Mouse (Mus musculus) liver, embryonic 13.5 days (tissue): ENCODE results near the gene Fcgr3. TPM values are rescaled to one million over a fixed set of nuclear protein-coding genes. Genes with fewer than 3 reads are reported as not detected.
"Not testable (repeated sequence)": the region's sequence is repeated elsewhere in the genome, so short reads cannot be mapped to it uniquely, and the experiment has no call there.

Experiments used
- ATAC-seq: fragments of 200-750 bp; cut with Nextera tagmentation; 2 replicates; pipeline ENCODE4 v1.8.0; 2017; ENCODE audit warnings: low read depth, mild to moderate bottlenecking, moderate number of reproducible peaks, moderate library complexity
- DNase-seq: peaks from one replicate; pipeline ENCODE4 v3.0.0; 2022
- H3K27ac ChIP-seq: fragments of 300-500 bp; sonication (generic); 2 replicates; pipeline ENCODE4 v1.5.1; 2015; ENCODE audit warnings: moderate library complexity, mild to moderate bottlenecking, inconsistent platforms
- H3K27me3 ChIP-seq: fragments of 300-500 bp; sonication (generic); 2 replicates; pipeline ENCODE4 v1.6.1; 2015; ENCODE audit warnings: mild to moderate bottlenecking, inconsistent platforms
- H3K36me3 ChIP-seq: fragments of 300-500 bp; sonication (generic); 2 replicates; pipeline ENCODE4 v1.6.1; 2015; ENCODE audit warnings: mild to moderate bottlenecking, inconsistent platforms
- H3K4me1 ChIP-seq: fragments of 300-500 bp; sonication (generic); replicated peaks from 2 replicates; pipeline ENCODE4 v1.6.1; 2015; ENCODE audit warnings: inconsistent platforms
- H3K4me2 ChIP-seq: fragments of 300-500 bp; sonication (generic); 2 replicates; pipeline ENCODE4 v1.6.1; 2015; ENCODE audit warnings: inconsistent platforms, mild to moderate bottlenecking, moderate library complexity
- H3K4me3 ChIP-seq: fragments of 300-500 bp; sonication (generic); replicated peaks from 2 replicates; pipeline ENCODE4 v1.5.1; 2015; ENCODE audit warnings: mild to moderate bottlenecking, inconsistent platforms
- H3K9ac ChIP-seq: fragments of 300-500 bp; sonication (generic); 2 replicates; pipeline ENCODE4 v1.6.1; 2015; ENCODE audit warnings: mild to moderate bottlenecking, inconsistent platforms
- H3K9me3 ChIP-seq: fragments of 300-500 bp; sonication (generic); replicated peaks from 2 replicates; pipeline ENCODE4 v1.6.1; 2016; ENCODE audit warnings: inconsistent platforms
- WGBS: fragments of 180-500 bp; shearing (Covaris S2); methylation state at CpG from one replicate; pipeline ENCODE4 v1.1.7; 2015; ENCODE audit not compliant: insufficient replicate concordance; 5-methylcytosine and 5-hydroxymethylcytosine counted together
- polyA plus RNA-seq: library from polyadenylated mRNA; unstranded; fragments of >200 nt; fragmentation: Nextera tagmentation; extraction: Ambion mirVana; gene quantifications from 2 replicates; pipeline ENCODE4 v1.2.1, GENCODE M21; 2015

The Fcgr3 gene
- polyA plus RNA-seq = 17.9 and 23.1 TPM in 2 replicates

- Histone ChIP-seq H3K4me1 (peaks cover 31% of the 10 kb centered on the region), H3K4me2 (peak within 1 kb of the TSS; percentile 62), H3K27me3 (peaks cover 31% of the 10 kb centered on the region), H3K9ac (peak within 1 kb of the TSS; percentile 53), H3K27ac (peak within 1 kb of the TSS; percentile 2; the same call in 1 of the 2 replicates), H3K4me3 (peak within 1 kb of the TSS; percentile 51)
- DNase-seq (peak; percentile 78), ATAC-seq (peak; percentile 73)
- under 1% methylated on average over 44 of the region's 75 CpGs for WGBS
- H3K36me3 ChIP-seq, H3K9me3 ChIP-seq: not testable (repeated sequence)
Observed at GRCm38 (mm10) chr1:171064491-171065242, at the start of gene Fcgr3. Gene Fcgr3 (minus strand): TSS chr1:171064935.

DNA sequence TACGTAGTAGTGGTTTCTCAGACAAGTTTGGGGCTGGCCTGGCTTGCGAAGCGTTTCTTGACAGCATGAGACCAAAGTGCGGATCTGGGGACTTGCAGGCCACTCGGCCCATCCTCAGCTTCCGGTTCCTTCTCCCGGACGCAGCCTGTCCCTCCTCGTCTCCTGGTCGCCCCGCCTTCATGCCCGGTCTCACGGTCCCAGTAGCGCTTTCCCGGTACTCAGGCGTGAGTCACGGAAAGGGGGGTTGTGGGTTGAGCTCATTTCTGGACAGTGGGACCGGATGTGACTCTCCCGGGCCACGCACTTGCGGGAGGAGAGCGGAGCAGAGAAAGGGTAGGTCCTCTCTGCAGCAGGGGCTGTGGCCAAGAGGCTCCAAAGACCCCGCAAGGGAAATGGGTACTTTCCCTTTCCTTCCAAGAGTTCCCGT, 49.2 kb upstream of the Fcgr3 start, which contains the start of gene Cfap126:
TSS of gene Cfap126 (plus strand) at position 46 of the 427 bp plus-strand sequence.
- under 1% methylated on average over 24 of the region's 24 CpGs for WGBS

DNA sequence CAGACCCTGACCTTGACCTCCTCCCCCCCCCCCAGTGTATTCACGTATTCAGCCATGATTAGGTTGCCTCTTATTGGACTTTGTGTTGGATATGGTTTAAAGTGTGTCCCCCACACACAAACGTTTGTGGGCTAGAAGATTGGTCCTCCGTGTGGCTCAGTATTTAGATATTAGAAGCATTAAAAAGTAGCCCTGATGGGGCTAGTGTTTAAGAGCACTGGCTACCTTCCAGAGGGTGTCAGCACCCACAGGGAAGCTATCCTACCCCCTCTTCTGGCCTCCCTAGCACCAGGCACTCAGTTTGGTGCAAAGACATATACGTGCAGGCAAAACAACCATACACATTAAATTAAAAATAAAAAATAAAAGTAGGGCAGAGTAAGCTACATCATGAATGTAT, 48.3 kb upstream of the Fcgr3 start:
- Histone ChIP-seq H3K4me3 (peak overlapping the region; percentile 61; the same call in 1 of the 2 replicates), H3K4me2 (peak overlapping the region; percentile 87), H3K27ac (no peak overlapping the region), H3K27me3 (no peaks in the 10 kb centered on the region), H3K9me3 (no peaks in the 10 kb centered on the region), H3K36me3 (no peaks in the 10 kb centered on the region), H3K9ac (0 out of 2 replicates have a peak overlapping the region, but pooled peaks have one; percentile 73), H3K4me1 (peaks cover 71% of the 10 kb centered on the region)
- DNase-seq = no peak
- ATAC-seq = no peak
- WGBS = 69% methylated on average over 4 of the region's 4 CpGs

More for the DNA sequence above, 49.2 kb upstream of the Fcgr3 start, which contains the start of gene Cfap126:
- Histone ChIP-seq H3K36me3 (no peaks in the 10 kb centered on the region), H3K9me3 (no peaks in the 10 kb centered on the region), H3K27ac (peak within 1 kb of the TSS; percentile 67), H3K9ac (peak within 1 kb of the TSS; percentile 73), H3K4me2 (peak within 1 kb of the TSS; percentile 87), H3K4me1 (peaks cover 74% of the 10 kb centered on the region), H3K27me3 (no peaks in the 10 kb centered on the region), H3K4me3 (peak within 1 kb of the TSS; percentile 61)
- peak; percentile 49 for ATAC-seq
- DNase-seq = peak; percentile 66

- 4% methylated on average over 15 of the region's 15 CpGs for WGBS
- ATAC-seq (peak; percentile 18; the same call in 1 of the 2 replicates), DNase-seq (peak; percentile 50)
- Histone ChIP-seq H3K27me3 (no peaks in the 10 kb centered on the region), H3K4me2 (peak overlapping the region; percentile 87), H3K9ac (peak overlapping the region; percentile 77), H3K9me3 (no peaks in the 10 kb centered on the region), H3K27ac (peak overlapping the region; percentile 85), H3K36me3 (no peaks in the 10 kb centered on the region), H3K4me3 (peak overlapping the region; percentile 69), H3K4me1 (peaks cover 66% of the 10 kb centered on the region)
Observed at GRCm38 (mm10) chr1:171111781-171112575, 47.2 kb upstream of the Fcgr3 start.

DNA sequence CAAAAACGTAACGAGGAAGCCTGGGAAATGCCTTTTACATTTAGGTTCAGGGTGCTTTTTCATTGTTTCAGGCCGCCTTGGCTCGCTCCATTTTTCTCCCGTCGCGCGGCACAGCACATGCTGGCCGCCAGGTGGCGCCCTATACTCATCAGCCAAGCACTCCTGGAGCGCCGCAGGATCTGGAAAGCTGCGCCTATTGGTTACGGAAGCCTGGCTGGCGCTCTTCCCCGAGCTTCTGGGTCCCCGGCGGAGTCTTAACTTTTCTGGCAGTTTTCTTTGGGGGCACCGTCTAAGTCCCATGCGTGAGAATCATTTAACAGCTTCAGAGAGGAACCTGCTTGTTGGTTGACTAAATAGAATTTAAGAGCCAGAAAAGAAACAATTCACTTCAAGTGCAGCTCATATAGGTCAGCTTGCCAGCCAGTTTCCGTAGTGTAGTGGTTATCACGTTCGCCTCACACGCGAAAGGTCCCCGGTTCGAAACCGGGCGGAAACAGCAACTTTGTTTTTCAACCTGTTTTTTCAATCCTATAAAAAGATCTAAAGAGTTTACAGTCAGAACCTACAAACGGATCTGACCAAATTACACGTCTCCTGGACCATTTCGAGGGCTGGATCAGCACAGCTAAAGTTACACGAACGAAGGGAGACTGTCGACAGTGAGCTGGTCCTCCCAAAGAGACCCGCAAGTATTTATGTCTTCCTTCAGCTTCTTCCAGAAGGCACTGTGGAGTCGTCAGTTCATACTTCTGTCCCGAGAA, 46.5 kb upstream of the Fcgr3 start:
- Histone ChIP-seq H3K27me3 (no peaks in the 10 kb centered on the region), H3K4me3 (peak overlapping the region; percentile 69), H3K4me1 (peaks cover 58% of the 10 kb centered on the region), H3K36me3 (no peaks in the 10 kb centered on the region), H3K9ac (peak overlapping the region; percentile 77), H3K9me3 (no peaks in the 10 kb centered on the region), H3K4me2 (peak overlapping the region; percentile 87), H3K27ac (peak overlapping the region; percentile 85)
- ATAC-seq = peak; percentile 86
- WGBS = under 1% methylated on average over 38 of the region's 38 CpGs
- peak; percentile 84 for DNase-seq

DNA sequence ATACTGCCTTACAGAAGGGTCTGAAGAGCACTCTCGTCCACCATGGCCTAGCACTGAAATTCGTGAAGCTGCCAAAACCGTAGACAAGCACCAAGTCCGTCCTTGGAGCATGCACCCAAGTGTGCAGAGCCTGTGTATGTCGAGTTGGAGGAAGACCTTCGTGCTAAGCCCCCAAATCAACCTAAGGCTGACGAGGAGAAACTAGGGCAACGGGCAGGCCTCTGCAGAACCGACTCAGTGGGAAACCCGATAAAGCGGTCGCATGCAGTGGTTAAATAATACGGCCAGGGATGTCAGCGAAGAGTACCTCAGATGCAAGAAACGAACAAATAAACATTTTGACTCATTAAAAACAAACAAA, 45.9 kb upstream of the Fcgr3 start:
- Histone ChIP-seq H3K36me3 (no peaks in the 10 kb centered on the region), H3K4me1 (peaks cover 52% of the 10 kb centered on the region), H3K4me2 (peak overlapping the region; percentile 87), H3K27ac (peak overlapping the region; percentile 57), H3K9me3 (no peaks in the 10 kb centered on the region), H3K4me3 (peak overlapping the region; percentile 69), H3K9ac (peak overlapping the region; percentile 77), H3K27me3 (no peaks in the 10 kb centered on the region)
- 25% methylated on average over 15 of the region's 15 CpGs for WGBS
- no peak; the same call in 1 of the 2 replicates for ATAC-seq
- peak; percentile 32 for DNase-seq

DNA sequence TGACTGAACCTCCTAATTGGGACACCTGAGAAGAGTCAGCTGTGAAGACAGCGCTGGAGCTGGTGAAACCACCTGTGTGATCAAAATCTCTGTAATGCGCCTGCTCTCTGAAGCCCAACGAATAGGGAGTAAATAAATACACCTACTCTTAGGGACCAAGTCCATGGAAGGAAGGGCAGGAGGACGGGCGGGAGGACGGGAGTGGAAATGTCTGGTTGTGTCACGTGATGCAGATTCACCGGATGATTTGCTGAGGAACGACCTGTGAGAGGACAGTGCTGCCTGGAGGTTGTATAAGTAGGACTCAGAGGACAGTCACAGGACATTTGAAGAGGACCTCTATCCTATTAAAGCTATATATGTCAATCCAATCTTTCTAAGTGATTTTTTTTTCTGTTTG, 44.9 kb upstream of the Fcgr3 start:
- Histone ChIP-seq H3K9ac (no peak overlapping the region; the same call in 1 of the 2 replicates), H3K9me3 (no peaks in the 10 kb centered on the region), H3K27me3 (no peaks in the 10 kb centered on the region), H3K4me3 (no peak overlapping the region), H3K4me1 (peaks cover 44% of the 10 kb centered on the region), H3K36me3 (no peaks in the 10 kb centered on the region), H3K27ac (no peak overlapping the region), H3K4me2 (peak overlapping the region; percentile 87; the same call in 1 of the 2 replicates)
- no peak for DNase-seq
- no peak for ATAC-seq
- 39% methylated on average over 9 of the region's 9 CpGs for WGBS

GRCm38 (mm10) chr1:171105226-171105625, 40.5 kb upstream of the Fcgr3 start:
- no peak overlapping the region for H3K4me3 ChIP-seq
- H3K27ac ChIP-seq = no peak overlapping the region
- no peaks in the 10 kb centered on the region for H3K36me3 ChIP-seq
- H3K4me1 ChIP-seq = peaks cover 37% of the 10 kb centered on the region
- no peak for DNase-seq
- no peak overlapping the region for H3K9ac ChIP-seq
- H3K9me3 ChIP-seq = no peaks in the 10 kb centered on the region
- no peak overlapping the region for H3K4me2 ChIP-seq
- H3K27me3 ChIP-seq = no peaks in the 10 kb centered on the region
- ATAC-seq = no peak
- 70% methylated on average over 6 of the region's 6 CpGs for WGBS

GRCm38 (mm10) chr1:171103179-171103840, 38.6 kb upstream of the Fcgr3 start:
- Histone ChIP-seq H3K9me3 (no peaks in the 10 kb centered on the region), H3K27ac (no peak overlapping the region), H3K4me2 (peak overlapping the region; percentile 88), H3K36me3 (no peaks in the 10 kb centered on the region), H3K9ac (peak overlapping the region; percentile 54), H3K27me3 (no peaks in the 10 kb centered on the region), H3K4me3 (peak overlapping the region; percentile 74), H3K4me1 (peaks cover 37% of the 10 kb centered on the region)
- DNase-seq (no peak), ATAC-seq (peak; percentile 24)
- WGBS = 8% methylated on average over 10 of the region's 10 CpGs

DNA sequence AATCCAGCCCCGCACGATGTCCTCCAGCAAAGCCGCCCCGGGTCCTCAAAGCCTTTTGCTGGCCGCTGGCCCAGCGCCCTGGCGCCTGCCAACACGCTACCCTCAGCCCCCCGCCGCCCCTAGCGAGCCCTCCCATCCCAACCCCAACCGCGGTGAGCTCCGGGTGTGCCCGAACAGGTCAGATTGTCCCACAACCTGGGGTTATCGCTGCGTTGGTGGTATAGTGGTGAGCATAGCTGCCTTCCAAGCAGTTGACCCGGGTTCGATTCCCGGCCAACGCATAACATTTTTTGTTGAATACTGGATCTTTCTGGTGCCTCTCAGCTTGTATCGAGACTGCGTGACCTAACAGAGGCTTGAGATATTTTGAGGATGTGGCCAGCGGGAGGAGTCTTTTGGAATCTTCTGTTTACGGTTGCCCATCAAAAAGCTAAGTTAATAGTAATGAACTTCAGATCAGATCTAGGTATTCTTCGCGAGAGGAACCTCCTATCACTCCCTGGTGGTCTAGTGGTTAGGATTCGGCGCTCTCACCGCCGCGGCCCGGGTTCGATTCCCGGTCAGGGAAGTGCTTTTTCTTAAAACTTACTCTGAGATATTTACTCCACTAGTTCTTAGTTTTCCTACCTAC, 37.9 kb upstream of the Fcgr3 start:
- Histone ChIP-seq H3K27me3 (no peaks in the 10 kb centered on the region), H3K36me3 (no peaks in the 10 kb centered on the region), H3K4me2 (peak overlapping the region; percentile 88), H3K4me1 (peaks cover 44% of the 10 kb centered on the region), H3K4me3 (peak overlapping the region; percentile 74), H3K27ac (peak overlapping the region; percentile 78), H3K9ac (peak overlapping the region; percentile 74), H3K9me3 (no peaks in the 10 kb centered on the region)
- ATAC-seq (peak; percentile 80), DNase-seq (peak; percentile 71)
- under 1% methylated on average over 35 of the region's 35 CpGs for WGBS
